Mouse (Mus musculus): Measurements from ENCODE around the gene Six3. TPM values are rescaled to one million over a fixed set of nuclear protein-coding genes. Genes with fewer than 3 reads are reported as not detected.

Six3 gene
- polyA plus RNA-seq (2015; fragmentation: Nextera tagmentation; extraction: Ambion mirVana), result not detected in 2 replicates

GRCm38 (mm10) chr17:85613266-85613860 lies at the start of gene Six3:
Six3 (plus strand) TSS chr17:85613608.
- 2% methylated on average over 28 of the region's 30 CpGs for WGBS

GRCm38 (mm10) chr17:85564107-85564506 lies 49.3 kb upstream of the Six3 start:
- Histone ChIP-seq H3K4me2 (no peak overlapping the region), H3K9ac (no peak overlapping the region), H3K36me3 (no peaks in the 10 kb centered on the region), H3K27ac (no peak overlapping the region), H3K4me1 (no peaks in the 10 kb centered on the region), H3K27me3 (replicated peaks) (no peaks in the 10 kb centered on the region; the same call in 1 of the 2 replicates), H3K9me3 (no peaks in the 10 kb centered on the region), H3K4me3 (replicated peaks) (no peak overlapping the region)
- no peak for ATAC-seq (ENCODE audit: insufficient read depth, low FRiP score, low read depth)
- 59% methylated on average over 7 of the region's 7 CpGs for WGBS

More at GRCm38 (mm10) chr17:85613266-85613860, at the start of gene Six3:
- Histone ChIP-seq H3K9me3 (no peaks in the 10 kb centered on the region), H3K4me2 (no peak within 1 kb of the TSS), H3K36me3 (no peaks in the 10 kb centered on the region), H3K27ac (no peak within 1 kb of the TSS), H3K4me3 (replicated peaks) (no peak within 1 kb of the TSS), H3K9ac (no peak within 1 kb of the TSS), H3K4me1 (peaks cover 13% of the 10 kb centered on the region), H3K27me3 (replicated peaks) (peaks cover 100% of the 10 kb centered on the region)
- no peak for ATAC-seq (ENCODE audit: insufficient read depth, low FRiP score, low read depth)

GRCm38 (mm10) chr17:85574023-85574422 lies 39.4 kb upstream of the Six3 start:
- ATAC-seq (ENCODE audit: insufficient read depth, low FRiP score, low read depth), result no peak
- no peaks in the 10 kb centered on the region for H3K27me3 ChIP-seq (replicated peaks)
- H3K4me2 ChIP-seq, result no peak overlapping the region
- no peaks in the 10 kb centered on the region for H3K9me3 ChIP-seq
- no peaks in the 10 kb centered on the region for H3K4me1 ChIP-seq
- H3K4me3 ChIP-seq (replicated peaks), result no peak overlapping the region
- 89% methylated on average over 3 of the region's 3 CpGs for WGBS
- no peaks in the 10 kb centered on the region for H3K36me3 ChIP-seq
- no peak overlapping the region for H3K27ac ChIP-seq
- no peak overlapping the region for H3K9ac ChIP-seq

- Histone ChIP-seq H3K36me3 (no peaks in the 10 kb centered on the region), H3K4me2 (no peak overlapping the region), H3K9ac (no peak overlapping the region), H3K9me3 (no peaks in the 10 kb centered on the region), H3K27me3 (replicated peaks) (no peaks in the 10 kb centered on the region), H3K4me3 (replicated peaks) (no peak overlapping the region), H3K4me1 (no peaks in the 10 kb centered on the region), H3K27ac (no peak overlapping the region)
- WGBS, result 54% methylated on average over 5 of the region's 5 CpGs
- ATAC-seq (ENCODE audit: insufficient read depth, low FRiP score, low read depth), result no peak
Measured at GRCm38 (mm10) chr17:85578290-85578689, 35.1 kb upstream of the Six3 start.

GRCm38 (mm10) chr17:85579350-85579749 lies 34.1 kb upstream of the Six3 start:
- Histone ChIP-seq H3K27me3 (replicated peaks) (no peaks in the 10 kb centered on the region), H3K36me3 (no peaks in the 10 kb centered on the region), H3K9ac (no peak overlapping the region), H3K4me3 (replicated peaks) (no peak overlapping the region), H3K27ac (no peak overlapping the region), H3K9me3 (no peaks in the 10 kb centered on the region), H3K4me2 (no peak overlapping the region), H3K4me1 (no peaks in the 10 kb centered on the region)
- ATAC-seq (ENCODE audit: insufficient read depth, low FRiP score, low read depth), result no peak
- WGBS, result 84% methylated on average over 10 of the region's 10 CpGs

GRCm38 (mm10) chr17:85580221-85580620 lies 33.2 kb upstream of the Six3 start:
- H3K4me2 ChIP-seq, result no peak overlapping the region
- H3K27me3 ChIP-seq (replicated peaks), result no peaks in the 10 kb centered on the region
- H3K36me3 ChIP-seq, result no peaks in the 10 kb centered on the region
- 81% methylated on average over 6 of the region's 6 CpGs for WGBS
- H3K9ac ChIP-seq, result no peak overlapping the region
- H3K27ac ChIP-seq, result no peak overlapping the region
- no peaks in the 10 kb centered on the region for H3K4me1 ChIP-seq
- no peak for ATAC-seq (ENCODE audit: insufficient read depth, low FRiP score, low read depth)
- H3K4me3 ChIP-seq (replicated peaks), result no peak overlapping the region
- no peaks in the 10 kb centered on the region for H3K9me3 ChIP-seq

GRCm38 (mm10) chr17:85584170-85584569 lies 29.2 kb upstream of the Six3 start:
- 84% methylated on average over 4 of the region's 4 CpGs for WGBS

GRCm38 (mm10) chr17:85584573-85584972 lies 28.8 kb upstream of the Six3 start:
- Histone ChIP-seq H3K9ac (no peak overlapping the region), H3K9me3 (no peaks in the 10 kb centered on the region), H3K27me3 (replicated peaks) (no peaks in the 10 kb centered on the region), H3K36me3 (no peaks in the 10 kb centered on the region), H3K4me1 (no peaks in the 10 kb centered on the region), H3K27ac (no peak overlapping the region), H3K4me3 (replicated peaks) (no peak overlapping the region), H3K4me2 (no peak overlapping the region)
- no peak for ATAC-seq (ENCODE audit: insufficient read depth, low FRiP score, low read depth)
- WGBS, result 56% methylated on average over 7 of the region's 7 CpGs

More at GRCm38 (mm10) chr17:85584170-85584569, 29.2 kb upstream of the Six3 start:
- no peak overlapping the region for H3K27ac ChIP-seq
- no peaks in the 10 kb centered on the region for H3K27me3 ChIP-seq (replicated peaks)
- H3K9ac ChIP-seq, result no peak overlapping the region
- H3K4me3 ChIP-seq (replicated peaks), result no peak overlapping the region
- no peak for ATAC-seq (ENCODE audit: insufficient read depth, low FRiP score, low read depth)
- H3K4me1 ChIP-seq, result no peaks in the 10 kb centered on the region
- no peaks in the 10 kb centered on the region for H3K36me3 ChIP-seq
- no peak overlapping the region for H3K4me2 ChIP-seq
- no peaks in the 10 kb centered on the region for H3K9me3 ChIP-seq

- 81% methylated on average over 5 of the region's 5 CpGs for WGBS
- H3K4me1 ChIP-seq, result no peaks in the 10 kb centered on the region
- ATAC-seq (ENCODE audit: insufficient read depth, low FRiP score, low read depth), result no peak
Measured at GRCm38 (mm10) chr17:85585779-85586178, 27.6 kb upstream of the Six3 start.

GRCm38 (mm10) chr17:85591976-85592375 lies 21.4 kb upstream of the Six3 start:
- no peak overlapping the region for H3K9ac ChIP-seq
- 44% methylated on average over 6 of the region's 6 CpGs for WGBS
- no peaks in the 10 kb centered on the region for H3K9me3 ChIP-seq
- ATAC-seq (ENCODE audit: insufficient read depth, low FRiP score, low read depth), result no peak
- no peaks in the 10 kb centered on the region for H3K4me1 ChIP-seq
- H3K36me3 ChIP-seq, result no peaks in the 10 kb centered on the region
- no peak overlapping the region for H3K4me3 ChIP-seq (replicated peaks)
- no peak overlapping the region for H3K27ac ChIP-seq
- H3K4me2 ChIP-seq, result no peak overlapping the region
- no peaks in the 10 kb centered on the region for H3K27me3 ChIP-seq (replicated peaks)

More at GRCm38 (mm10) chr17:85585779-85586178, 27.6 kb upstream of the Six3 start:
- no peaks in the 10 kb centered on the region for H3K27me3 ChIP-seq (replicated peaks)
- no peak overlapping the region for H3K9ac ChIP-seq
- no peaks in the 10 kb centered on the region for H3K36me3 ChIP-seq
- H3K4me3 ChIP-seq (replicated peaks), result no peak overlapping the region
- no peak overlapping the region for H3K27ac ChIP-seq
- no peak overlapping the region for H3K4me2 ChIP-seq
- H3K9me3 ChIP-seq, result no peaks in the 10 kb centered on the region

GRCm38 (mm10) chr17:85595853-85596252 lies 17.6 kb upstream of the Six3 start:
- ATAC-seq (ENCODE audit: insufficient read depth, low FRiP score, low read depth), result no peak
- no peaks in the 10 kb centered on the region for H3K4me1 ChIP-seq
- H3K27ac ChIP-seq, result no peak overlapping the region
- no peak overlapping the region for H3K4me2 ChIP-seq
- 55% methylated on average over 10 of the region's 10 CpGs for WGBS
- no peaks in the 10 kb centered on the region for H3K9me3 ChIP-seq
- peaks cover 5% of the 10 kb centered on the region for H3K27me3 ChIP-seq (replicated peaks)
- no peaks in the 10 kb centered on the region for H3K36me3 ChIP-seq
- H3K9ac ChIP-seq, result no peak overlapping the region
- no peak overlapping the region for H3K4me3 ChIP-seq (replicated peaks)

- Histone ChIP-seq H3K4me3 (replicated peaks) (no peak overlapping the region), H3K36me3 (no peaks in the 10 kb centered on the region), H3K9ac (no peak overlapping the region), H3K27me3 (replicated peaks) (peaks cover 8% of the 10 kb centered on the region), H3K4me2 (no peak overlapping the region), H3K9me3 (no peaks in the 10 kb centered on the region), H3K27ac (no peak overlapping the region), H3K4me1 (no peaks in the 10 kb centered on the region)
- WGBS, result 42% methylated on average over 6 of the region's 6 CpGs
- no peak for ATAC-seq (ENCODE audit: insufficient read depth, low FRiP score, low read depth)
Measured at GRCm38 (mm10) chr17:85596341-85596890, 17.0 kb upstream of the Six3 start.

Data from stomach, embryonic 15.5 days (tissue).